21 mouse cellular contexts compared by ENCODE assay signal in the genomic region with DNA sequence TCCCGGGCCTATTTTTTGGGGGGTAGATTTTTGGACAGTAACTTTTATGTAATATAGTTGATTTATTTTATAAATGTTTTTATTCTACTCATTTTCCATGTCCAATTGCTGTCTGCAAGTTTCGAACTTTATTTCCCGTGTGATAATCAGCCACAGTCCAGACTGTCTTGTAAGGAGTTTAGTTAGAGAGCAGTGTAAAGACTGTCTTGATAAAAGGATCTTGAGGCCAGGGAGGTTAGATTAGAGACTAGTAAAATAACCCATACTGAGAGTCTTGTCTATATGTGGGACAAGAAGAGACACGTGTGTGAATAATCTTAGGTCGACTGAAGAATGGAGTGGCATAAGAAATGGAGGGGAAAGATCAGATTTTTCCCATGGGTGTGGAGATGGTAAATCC. TPM values are rescaled to one million over a fixed set of nuclear protein-coding genes. Genes with fewer than 3 reads are reported as not detected.
DNase-seq lines count a peak whose midpoint lies in the region; ATAC-seq and TF ChIP-seq lines count a peak whose summit lies in the region.
"Had no signal": no experiment of that assay in that cellular context is flagged by ENCODE, and none has a peak within 500 bp of the region (broad histone marks: within the 10 kb centered on the region; RNA-seq: fewer than 3 reads in every experiment).

No protein-coding gene starts in this region.

- no peak for TF ChIP-seq POLR2A in MEL (IDR thresholded peaks at IDR 0.05; ENCODE audit: control insufficient read depth in 1 of 2, insufficient read depth in 1 of 2, low read depth in 1 of 2, low read length in 2 of 2, poor library complexity in 1 of 2)

- H3K4me3 ChIP-seq in MEL (ENCODE audit: control insufficient read depth in 1 of 2, insufficient read depth in 1 of 2, low read depth in 2 of 2, low read length in 2 of 2), result no peak overlapping the region
- no peak overlapping the region for H3K4me3 ChIP-seq in liver, embryonic 12.5 days
- H3K4me3 ChIP-seq in liver, embryonic 15.5 days (replicated peaks), result no peak overlapping the region
- H3K4me3 ChIP-seq in hindbrain, embryonic 14.5 days (replicated peaks; ENCODE audit: low read length), result no peak overlapping the region
- H3K4me3 ChIP-seq: forebrain, embryonic 10.5 days; forebrain, embryonic 13.5 days; heart, adult 2 months; heart, embryonic 10.5 days; heart, embryonic 13.5 days; hindbrain, embryonic 12.5 days had no signal

- ATAC-seq in liver, embryonic 12.5 days, result peak; percentile 65
- 0 out of 2 replicates have a peak, but pooled peaks have one; percentile 36 for ATAC-seq in liver, embryonic 15.5 days (ENCODE audit: insufficient read depth)
- peak; percentile 50 for ATAC-seq in megakaryocyte-erythroid progenitor cell, adult 5-6 weeks (replicated peaks; ENCODE audit: low FRiP score, low TSS enrichment, poor library complexity, severe bottlenecking)
- no peak for ATAC-seq in hindbrain, embryonic 14.5 days (ENCODE audit: low FRiP score)
- ATAC-seq: CD4-positive, CD25-positive, alpha-beta regulatory T cell, adult 4 months; forebrain, embryonic 13.5 days had no signal

- no peak for DNase-seq in MEL (ENCODE audit: low read depth, low spot score)
- DNase-seq in hindbrain, embryonic 14.5 days (ENCODE audit: low spot score), result no peak
- no peak for DNase-seq in T-cell, adult 2 months (ENCODE audit: low spot score)
- DNase-seq: adrenal gland, postnatal 10 days; adrenal gland, postnatal 36 days; cerebellum, adult 18-20 months; cerebellum, adult 9-10 months; cerebellum, postnatal 14 days; gastrocnemius, postnatal 25 days; heart, adult 2 months; heart, postnatal 14 days; heart, postnatal 4 days had no signal

- no peaks in the 10 kb centered on the region for H3K79me2 ChIP-seq in MEL (ENCODE audit: control insufficient read depth, insufficient read depth, low read length, poor library complexity)

- no peaks in the 10 kb centered on the region for H3K9me3 ChIP-seq in MEL (replicated peaks; ENCODE audit: insufficient read depth, low read length)
- H3K9me3 ChIP-seq in liver, embryonic 12.5 days (replicated peaks), result no peaks in the 10 kb centered on the region
- H3K9me3 ChIP-seq in liver, embryonic 15.5 days (replicated peaks), result no peaks in the 10 kb centered on the region
- H3K9me3 ChIP-seq in hindbrain, embryonic 14.5 days (ENCODE audit: control insufficient read depth, low read length), result no peaks in the 10 kb centered on the region
- H3K9me3 ChIP-seq: forebrain, embryonic 10.5 days; forebrain, embryonic 13.5 days; heart, embryonic 10.5 days; heart, embryonic 13.5 days; hindbrain, embryonic 12.5 days had no signal

- no peak for TF ChIP-seq RAD21 in MEL (IDR thresholded peaks at IDR 0.05; ENCODE audit: low read depth, low read length)

- H3K27me3 ChIP-seq in MEL (ENCODE audit: control insufficient read depth in 1 of 2, insufficient read depth in 2 of 2, low read length in 2 of 2), result no peaks in the 10 kb centered on the region
- H3K27me3 ChIP-seq in liver, embryonic 12.5 days (replicated peaks), result no peaks in the 10 kb centered on the region
- H3K27me3 ChIP-seq in liver, embryonic 15.5 days, result no peaks in the 10 kb centered on the region
- no peaks in the 10 kb centered on the region for H3K27me3 ChIP-seq in hindbrain, embryonic 14.5 days (ENCODE audit: control insufficient read depth, insufficient read depth, low read length)
- H3K27me3 ChIP-seq: forebrain, embryonic 13.5 days; heart, embryonic 13.5 days; hindbrain, embryonic 12.5 days had no signal

- H3K27ac ChIP-seq in MEL (ENCODE audit: control insufficient read depth, low read depth, low read length), result no peak overlapping the region
- H3K27ac ChIP-seq in liver, embryonic 12.5 days, result peak overlapping the region; percentile 93
- H3K27ac ChIP-seq in liver, embryonic 15.5 days (replicated peaks), result peak overlapping the region; percentile 88
- H3K27ac ChIP-seq in hindbrain, embryonic 14.5 days, result no peak overlapping the region
- H3K27ac ChIP-seq: forebrain, embryonic 10.5 days; forebrain, embryonic 13.5 days; heart, adult 2 months; heart, embryonic 10.5 days; heart, embryonic 13.5 days; hindbrain, embryonic 12.5 days had no signal

- WGBS in liver, embryonic 12.5 days (ENCODE audit: insufficient replicate concordance), result 39% methylated on average over 5 of the region's 5 CpGs
- WGBS in liver, embryonic 15.5 days (ENCODE audit: insufficient replicate concordance), result 36% methylated on average over 5 of the region's 5 CpGs
- WGBS in hindbrain, embryonic 14.5 days, result 91% methylated on average over 5 of the region's 5 CpGs

- TF ChIP-seq CTCF in MEL (IDR thresholded peaks at IDR 0.05 in 2 of 3, conservative IDR thresholded peaks at IDR 0.05 in 1 of 3; ENCODE audit: control insufficient read depth in 1 of 3, insufficient read depth in 1 of 3, low read depth in 2 of 3, low read length in 3 of 3, poor library complexity in 1 of 3, severe bottlenecking in 1 of 3), result no peak

- H3K4me2 ChIP-seq in liver, embryonic 12.5 days, result no peak overlapping the region
- no peak overlapping the region for H3K4me2 ChIP-seq in liver, embryonic 15.5 days
- H3K4me2 ChIP-seq in hindbrain, embryonic 14.5 days (replicated peaks), result no peak overlapping the region
- H3K4me2 ChIP-seq: forebrain, embryonic 13.5 days; heart, embryonic 13.5 days; hindbrain, embryonic 12.5 days had no signal

- peak; percentile 35 to 55; a peak in 1 of 4 replicates for TF ChIP-seq EP300 in MEL (IDR thresholded peaks at IDR 0.05; ENCODE audit: low read depth in 1 of 2, low read length in 2 of 2)

- H3K9ac ChIP-seq in MEL (ENCODE audit: control insufficient read depth, low read depth, low read length, poor library complexity, severe bottlenecking), result no peak overlapping the region
- H3K9ac ChIP-seq in liver, embryonic 12.5 days, result peak overlapping the region; percentile 27; the same call in 1 of the 2 replicates
- no peak overlapping the region for H3K9ac ChIP-seq in liver, embryonic 15.5 days
- no peak overlapping the region for H3K9ac ChIP-seq in hindbrain, embryonic 14.5 days
- H3K9ac ChIP-seq: forebrain, embryonic 13.5 days; heart, embryonic 13.5 days; hindbrain, embryonic 12.5 days had no signal

- H3K4me1 ChIP-seq in MEL (ENCODE audit: control insufficient read depth in 1 of 2, insufficient read depth in 2 of 2, low read length in 2 of 2), result peaks cover 8 to 10% of the 10 kb centered on the region in 2 experiments
- peaks cover 73% of the 10 kb centered on the region for H3K4me1 ChIP-seq in liver, embryonic 12.5 days
- H3K4me1 ChIP-seq in liver, embryonic 15.5 days (replicated peaks), result peaks cover 77% of the 10 kb centered on the region
- H3K4me1 ChIP-seq in hindbrain, embryonic 14.5 days (replicated peaks; ENCODE audit: control insufficient read depth, insufficient read depth, low read length), result no peaks in the 10 kb centered on the region
- H3K4me1 ChIP-seq: forebrain, embryonic 13.5 days; heart, embryonic 10.5 days; hindbrain, embryonic 12.5 days had no signal

- peaks cover 0 to 16% of the 10 kb centered on the region in 2 experiments; a peak in 2 of 4 replicates for H3K36me3 ChIP-seq in MEL (ENCODE audit: control insufficient read depth in 1 of 2, insufficient read depth in 2 of 2, low read length in 2 of 2)
- H3K36me3 ChIP-seq in liver, embryonic 12.5 days, result no peaks in the 10 kb centered on the region
- H3K36me3 ChIP-seq in liver, embryonic 15.5 days (replicated peaks), result no peaks in the 10 kb centered on the region
- no peaks in the 10 kb centered on the region for H3K36me3 ChIP-seq in hindbrain, embryonic 14.5 days (replicated peaks; ENCODE audit: control insufficient read depth, insufficient read depth)
- H3K36me3 ChIP-seq: forebrain, embryonic 10.5 days; heart, embryonic 10.5 days; heart, embryonic 13.5 days; hindbrain, embryonic 12.5 days had no signal

TF ChIP-seq in MEL, 35 proteins besides CTCF, POLR2A, EP300 and RAD21:
- no peak for TF ChIP-seq RCOR1 (IDR thresholded peaks at IDR 0.05; ENCODE audit: low read depth, low read length)
- TF ChIP-seq MXI1 (IDR thresholded peaks at IDR 0.05; ENCODE audit: low read depth, low read length), result peak; percentile 49; the same call in 1 of the 2 replicates
- no peak for TF ChIP-seq ELF1 (IDR thresholded peaks at IDR 0.05; ENCODE audit: low read depth, low read length)
- peak; percentile 15; the same call in 1 of the 2 replicates for TF ChIP-seq MAX (IDR thresholded peaks at IDR 0.05; ENCODE audit: low read length)
- TF ChIP-seq TCF12 (IDR thresholded peaks at IDR 0.05; ENCODE audit: low read depth, low read length), result 0 out of 2 replicates have a peak, but pooled peaks have one; percentile 14

RNA-seq across cellular contexts. Expression of a gene that starts 56.1 kb away (rescaled TPM):
- total RNA-seq in MEL (2012; rRNA removed), result 53.4 and 57.6 TPM in 2 replicates
- 10 to 100 TPM; 74.9 to 78.9 TPM for polyA plus RNA-seq in MEL (2012; ENCODE audit: insufficient read depth in 1 of 2, insufficient read length in 2 of 2, low read depth in 1 of 2, low replicate concordance in 2 of 2, missing spikeins in 1 of 2)
- polyA plus RNA-seq in liver, embryonic 12.5 days (2016; fragmentation: Nextera tagmentation; extraction: Ambion mirVana), result 71.1 and 73.2 TPM in 2 replicates
- polyA plus RNA-seq in liver, embryonic 15.5 days (2015; fragmentation: Nextera tagmentation; extraction: Ambion mirVana), result 44.8 and 45.1 TPM in 2 replicates
- total RNA-seq in megakaryocyte-erythroid progenitor cell, adult 5-6 weeks (2014; fragmentation: Nextera tagmentation), result 282 and 330 TPM in 2 replicates
- total RNA-seq in megakaryocyte-erythroid progenitor cell, adult 5-6 weeks (2017), result 338 and 342 TPM in 2 replicates
- 46.2 and 53.9 TPM in 2 replicates for polyA plus RNA-seq in hindbrain, embryonic 14.5 days (2014; fragmentation: Nextera tagmentation; extraction: Ambion mirVana)

Comparison
In these comparisons a context has a peak if more than half of its experiments do, and no peak if none do; other contexts are left out.
1. H3K27ac ChIP-seq: peak in liver, embryonic 12.5 days (single experiment) and liver, embryonic 15.5 days (single experiment); none in MEL (single experiment) and hindbrain, embryonic 14.5 days (single experiment).